Mouse (Mus musculus) frontal cortex, adult (tissue): ENCODE measurements at regions not wholly inside any gene's neighbourhood (a gene's known extent, or its start where the extent isn't known, plus 50 kb on each side); places are given as distances from the start of the nearest gene placed in this dataset.

Experiments used
- ATAC-seq: cut with Nextera tagmentation; 2 replicates; pipeline ENCODE4 v1.9.2; 2017; ENCODE audit warnings: mild to moderate bottlenecking, moderate library complexity, mixed read lengths; ENCODE audit not compliant: low TSS enrichment

GRCm38 (mm10) chrX:68146165-68146564 lies 224.9 kb upstream of the 4933436I01Rik start:
- peak; percentile 100 for ATAC-seq
